Mouse (Mus musculus): Measurements from ENCODE around the gene Pigk.

The Pigk gene

GRCm38 (mm10) chr3:152905800-152906199, 191.9 kb downstream of the Pigk start:
- no peak for DNase-seq (ENCODE audit: low spot score)

DNA sequence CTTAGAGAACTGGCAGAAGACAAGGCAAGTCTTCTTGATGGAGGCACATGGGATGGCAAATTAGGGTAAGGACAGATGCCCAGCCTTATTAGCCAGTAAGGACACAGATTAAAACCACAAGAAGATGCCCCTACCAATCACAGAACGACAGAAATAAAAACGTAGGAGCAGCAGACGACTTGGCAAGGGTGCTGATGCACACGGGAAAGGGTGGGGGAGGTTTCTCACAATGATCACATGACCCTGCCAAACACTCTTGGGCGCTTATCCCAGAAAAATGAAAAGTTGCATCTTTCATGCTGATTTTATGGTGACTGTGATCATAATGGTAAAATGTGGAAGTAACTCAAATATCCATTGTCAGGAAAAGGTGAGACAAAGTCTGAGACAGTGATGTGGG, 193.2 kb downstream of the Pigk start:
- no peak for DNase-seq (ENCODE audit: low spot score)

DNA sequence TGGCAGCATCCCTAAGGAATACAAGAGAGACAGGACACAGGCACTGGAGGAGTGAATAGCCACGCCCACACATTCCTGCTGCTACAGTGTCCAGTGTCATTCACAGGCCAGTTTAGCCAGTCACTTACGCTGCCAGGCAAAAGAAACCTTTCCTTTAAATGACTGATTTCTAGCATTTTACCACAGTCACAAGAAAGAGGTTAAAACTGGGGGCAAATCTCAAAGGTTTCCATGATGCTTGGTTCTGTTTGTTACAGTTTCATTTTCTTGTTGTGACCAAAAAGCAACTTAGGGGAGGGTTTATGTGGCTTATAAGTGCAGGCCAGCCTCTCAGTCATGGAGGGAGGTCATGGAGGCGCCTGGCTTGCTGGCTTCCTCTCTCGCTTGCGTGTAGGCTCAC, 193.8 kb downstream of the Pigk start:
- no peak for DNase-seq (ENCODE audit: low spot score)

- DNase-seq (ENCODE audit: low spot score), result no peak
Measured at GRCm38 (mm10) chr3:152911578-152911977, 197.7 kb downstream of the Pigk start.

DNA sequence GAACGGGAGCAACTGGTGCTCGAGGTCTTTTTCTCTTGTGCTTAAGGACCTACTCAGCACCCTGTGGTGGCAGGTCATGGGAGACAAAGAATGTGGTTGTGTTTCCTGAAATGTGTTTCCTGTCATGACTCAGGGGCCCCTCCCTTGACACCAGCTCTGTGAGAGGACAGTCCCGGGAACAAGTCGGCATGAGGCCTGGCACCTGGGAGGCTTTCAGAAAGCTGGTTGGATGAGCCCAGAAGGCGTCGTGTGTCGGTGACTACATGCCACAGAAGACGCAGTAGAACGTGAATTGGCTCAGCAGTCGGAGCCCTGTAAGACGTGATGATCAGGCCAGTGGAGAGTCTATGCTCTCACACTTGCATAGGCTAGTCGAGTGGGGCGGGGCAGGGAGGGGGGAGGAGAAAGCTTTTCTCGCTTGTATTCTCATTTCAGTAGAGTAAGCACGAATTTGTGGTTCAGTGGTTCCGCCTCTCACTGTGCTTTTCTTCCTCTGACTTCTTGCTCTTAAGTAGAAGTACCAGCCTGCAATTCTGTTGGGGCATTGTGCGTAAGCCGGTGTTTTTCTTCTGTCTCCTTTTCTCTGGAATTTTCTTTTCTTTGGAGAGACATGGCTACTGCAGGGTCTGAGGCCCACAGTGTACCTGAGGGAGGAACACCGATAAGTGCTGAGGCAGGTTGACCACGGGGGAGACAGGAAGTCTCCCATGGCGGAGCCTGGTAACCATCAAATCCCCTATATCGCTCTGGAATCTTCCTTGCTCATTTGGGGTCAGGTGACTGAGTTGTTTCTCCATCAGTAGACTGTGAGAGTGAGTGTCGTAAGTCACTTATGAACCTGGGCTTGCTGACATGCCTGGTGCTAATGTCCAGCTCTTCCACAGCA, 198.6 kb downstream of the Pigk start:
- no peak for DNase-seq (ENCODE audit: low spot score)

GRCm38 (mm10) chr3:152913150-152913549, 199.2 kb downstream of the Pigk start:
- no peak for DNase-seq (ENCODE audit: low spot score)

- no peak for DNase-seq (ENCODE audit: low spot score)
Measured at GRCm38 (mm10) chr3:152913625-152914024, 199.7 kb downstream of the Pigk start.

GRCm38 (mm10) chr3:152914376-152914775, 200.5 kb downstream of the Pigk start:
- DNase-seq (ENCODE audit: low spot score), result no peak

GRCm38 (mm10) chr3:152917579-152917978, 203.7 kb downstream of the Pigk start:
- no peak for DNase-seq (ENCODE audit: low spot score)

- DNase-seq (ENCODE audit: low spot score), result no peak
Measured at GRCm38 (mm10) chr3:152919101-152919500, 205.2 kb downstream of the Pigk start.

DNA sequence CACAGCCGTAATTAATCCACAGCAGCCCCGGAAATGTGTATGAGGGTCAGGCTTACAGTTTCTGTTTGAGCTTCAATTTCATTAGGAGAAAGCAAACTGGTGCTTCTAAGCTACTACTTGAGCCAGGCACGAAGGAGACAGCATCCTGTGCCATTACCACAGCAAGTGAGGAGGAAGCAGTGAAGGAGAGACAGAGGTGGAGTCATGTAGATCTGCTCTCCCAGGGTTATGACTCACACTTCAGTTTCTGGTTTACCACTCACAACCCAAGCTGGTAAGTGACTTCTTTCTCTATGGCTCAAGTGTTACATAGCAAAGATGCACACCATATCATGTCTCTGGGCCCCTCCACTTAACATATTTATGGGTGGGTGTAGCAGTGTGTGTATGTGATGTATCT, 206.5 kb downstream of the Pigk start:
- no peak for DNase-seq (ENCODE audit: low spot score)

- no peak for DNase-seq (ENCODE audit: low spot score)
Measured at GRCm38 (mm10) chr3:152923530-152923929, 209.6 kb downstream of the Pigk start.

DNA sequence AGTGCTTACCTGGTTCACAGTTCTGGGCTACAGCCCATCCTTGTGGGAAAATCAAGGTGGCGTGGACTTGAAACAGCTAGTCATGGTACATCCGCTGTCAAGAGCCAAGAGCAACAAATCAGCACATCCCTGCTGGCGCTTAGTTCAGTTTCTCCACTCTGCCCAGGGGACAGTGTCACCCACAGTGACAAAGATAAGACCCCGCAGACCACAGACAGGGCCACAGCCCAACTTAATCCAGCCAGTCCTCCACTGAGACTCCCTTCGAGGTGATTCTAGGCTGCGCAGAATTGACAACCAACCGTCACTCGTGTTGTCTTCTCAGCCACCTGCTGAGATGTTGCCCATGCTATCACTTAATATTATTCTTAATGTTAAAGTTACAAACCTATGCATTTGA, 211.5 kb downstream of the Pigk start:
- DNase-seq (ENCODE audit: low spot score), result no peak

- no peak for DNase-seq (ENCODE audit: low spot score)
Measured at GRCm38 (mm10) chr3:152926166-152926565, 212.3 kb downstream of the Pigk start.

DNA sequence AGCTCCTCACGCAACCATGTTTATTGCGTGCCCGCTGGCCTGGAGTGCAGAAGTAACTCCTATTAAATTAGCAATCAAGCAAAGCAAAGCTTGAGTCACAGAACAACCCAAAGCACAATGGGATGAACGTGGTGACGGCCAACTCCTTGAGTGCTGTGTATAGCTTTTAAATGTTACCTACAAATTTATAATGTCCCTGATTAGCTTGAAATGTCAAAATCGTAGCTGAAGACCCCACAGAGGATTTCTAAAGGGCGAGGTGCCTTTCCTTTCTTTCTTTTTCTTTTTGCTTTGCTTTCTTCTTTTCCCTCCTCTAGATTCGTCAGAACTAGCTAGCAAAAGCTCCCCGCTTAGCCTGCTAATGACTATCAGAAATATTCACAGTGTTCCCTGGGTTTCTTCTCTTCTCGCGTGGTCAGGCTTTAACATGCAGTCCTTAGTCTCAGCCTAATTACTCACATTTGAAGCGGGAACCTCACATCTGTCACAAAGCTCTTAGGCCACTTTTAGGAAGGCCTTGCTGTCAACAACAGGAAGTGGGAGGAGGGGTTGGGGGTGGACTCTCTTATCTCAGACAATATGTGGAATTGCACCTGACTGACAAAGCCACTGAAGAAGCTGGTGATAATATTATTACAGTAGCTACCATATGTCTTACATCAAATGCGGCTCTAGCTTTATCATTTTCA, 214.5 kb downstream of the Pigk start:
- no peak for DNase-seq (ENCODE audit: low spot score)

DNA sequence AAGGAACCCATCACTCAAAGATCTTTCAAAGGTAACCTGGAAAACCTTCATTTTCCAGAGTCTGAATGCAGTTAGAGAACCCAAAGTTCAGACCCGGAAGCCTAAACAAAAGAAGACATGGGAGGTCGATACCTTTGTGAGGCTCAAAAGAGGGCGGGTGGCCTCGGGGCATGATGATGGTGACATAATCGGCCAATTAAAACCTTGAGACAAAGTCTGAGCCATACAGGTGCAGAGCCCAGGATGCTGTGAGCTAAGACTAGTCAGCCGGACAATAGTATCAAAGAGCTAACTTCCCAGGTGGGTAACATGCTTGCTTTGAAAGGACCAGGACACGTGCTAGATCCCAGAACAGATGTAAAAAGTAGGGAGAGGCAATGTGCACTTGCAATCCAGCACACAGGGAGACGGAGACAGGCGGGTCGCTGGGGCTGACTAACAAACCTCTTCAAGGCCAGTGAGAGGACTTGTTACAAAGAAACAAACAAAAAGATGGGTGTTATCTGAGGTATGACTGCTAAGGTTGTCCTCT, 215.4 kb downstream of the Pigk start:
- no peak for DNase-seq (ENCODE audit: low spot score)

DNA sequence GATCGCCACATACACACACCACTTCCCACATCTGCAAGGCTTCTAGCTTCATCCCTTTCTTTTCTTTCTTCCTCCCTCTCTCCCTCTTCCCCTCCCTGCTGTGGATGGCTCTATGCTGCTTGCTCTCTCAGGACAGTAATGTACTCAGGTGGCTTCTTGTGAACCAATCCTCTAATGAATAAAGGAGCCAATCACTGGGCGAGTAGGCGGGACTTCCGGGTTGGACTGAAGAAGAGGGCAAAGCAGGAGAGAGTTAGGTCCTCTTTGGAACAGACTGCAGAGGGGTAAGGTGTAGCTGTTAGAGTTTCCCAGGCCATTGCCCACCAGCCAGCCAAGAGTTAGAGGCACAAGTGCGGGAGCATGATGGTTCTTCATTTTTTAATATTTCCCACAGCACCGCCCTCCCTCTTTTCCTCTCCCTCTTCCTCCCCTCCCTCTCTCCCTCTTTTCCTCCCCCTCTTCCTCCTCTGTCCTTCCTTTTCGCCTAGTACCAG, 215.9 kb downstream of the Pigk start:
- DNase-seq (ENCODE audit: low spot score), result no peak

- DNase-seq (ENCODE audit: low spot score), result no peak
Measured at GRCm38 (mm10) chr3:152931354-152931753, 217.5 kb downstream of the Pigk start.

DNA sequence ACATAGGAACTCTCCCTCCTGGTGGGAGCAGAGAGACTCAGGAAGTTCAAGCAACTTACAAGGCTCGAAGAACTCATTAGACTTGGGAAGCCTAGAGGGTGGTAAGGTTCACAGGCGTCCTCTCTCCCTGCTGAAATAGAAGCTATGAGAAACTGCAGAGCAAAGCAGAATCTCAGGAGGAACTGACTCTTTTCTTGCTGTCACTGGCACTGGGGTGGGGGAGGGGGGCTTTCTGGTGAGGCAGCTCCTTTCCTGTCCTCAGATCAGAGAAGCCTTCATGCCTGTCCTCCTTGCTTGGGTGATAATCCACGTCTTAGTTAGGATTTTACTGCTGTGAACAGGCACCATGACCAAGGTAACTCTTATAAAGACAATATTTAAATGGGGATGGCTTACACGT, 218.2 kb downstream of the Pigk start:
- DNase-seq (ENCODE audit: low spot score), result no peak

DNA sequence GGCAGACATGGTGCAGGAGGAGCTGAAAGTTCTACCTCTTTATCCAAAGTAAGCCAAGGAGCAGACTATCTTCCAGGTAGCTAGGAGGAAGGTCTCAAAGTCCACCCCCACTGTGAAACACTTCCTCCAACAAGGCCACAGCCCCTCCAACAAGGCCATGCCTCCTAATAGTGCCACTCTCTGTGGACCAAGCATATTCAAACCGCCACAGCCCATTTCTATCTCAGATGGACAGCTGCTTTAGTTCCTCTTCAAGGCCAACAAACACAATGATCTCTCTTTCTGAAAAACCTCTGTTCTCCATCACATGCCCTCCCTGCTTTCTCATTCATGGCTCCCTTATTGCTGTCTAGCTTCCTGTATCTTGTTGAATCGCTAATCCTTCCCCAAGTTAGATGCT, 218.6 kb downstream of the Pigk start:
- no peak for DNase-seq (ENCODE audit: low spot score)

GRCm38 (mm10) chr3:152933737-152934136, 219.8 kb downstream of the Pigk start:
- no peak for DNase-seq (ENCODE audit: low spot score)

- DNase-seq (ENCODE audit: low spot score), result no peak
Measured at GRCm38 (mm10) chr3:152936313-152936712, 222.4 kb downstream of the Pigk start.

GRCm38 (mm10) chr3:152941671-152942070, 227.8 kb downstream of the Pigk start:
- no peak for DNase-seq (ENCODE audit: low spot score)
